Mouse (Mus musculus): ENCODE results near the gene March9.

Gene March9

GRCm38 (mm10) chr10:127058161-127058560 is 1.8 kb downstream of the March9 start:
- no peak for TF ChIP-seq GATA4 (IDR thresholded peaks at IDR 0.05; ENCODE audit: insufficient replicate concordance, low read length)

GRCm38 (mm10) chr10:127056490-127056889 is 3.5 kb downstream of the March9 start:
- TF ChIP-seq GATA4 (IDR thresholded peaks at IDR 0.05; ENCODE audit: insufficient replicate concordance, low read length) = no peak

GRCm38 (mm10) chr10:127055406-127055805 is 4.6 kb downstream of the March9 start:
- no peak for TF ChIP-seq GATA4 (IDR thresholded peaks at IDR 0.05; ENCODE audit: insufficient replicate concordance, low read length)

- TF ChIP-seq GATA4 (IDR thresholded peaks at IDR 0.05; ENCODE audit: insufficient replicate concordance, low read length) = no peak
Measured at GRCm38 (mm10) chr10:127054646-127055045, 5.3 kb downstream of the March9 start.

- no peak for TF ChIP-seq GATA4 (IDR thresholded peaks at IDR 0.05; ENCODE audit: insufficient replicate concordance, low read length)
Measured at GRCm38 (mm10) chr10:127050119-127050474, 9.9 kb downstream of the March9 start.

- TF ChIP-seq GATA4 (IDR thresholded peaks at IDR 0.05; ENCODE audit: insufficient replicate concordance, low read length) = no peak
Measured at GRCm38 (mm10) chr10:127049395-127050118, 10.4 kb downstream of the March9 start.

- no peak for TF ChIP-seq GATA4 (IDR thresholded peaks at IDR 0.05; ENCODE audit: insufficient replicate concordance, low read length)
Measured at GRCm38 (mm10) chr10:127048608-127049394, 11.2 kb downstream of the March9 start.

GRCm38 (mm10) chr10:127047954-127048353 is 12.0 kb downstream of the March9 start, which contains the start of gene Cyp27b1:
TSS of gene Cyp27b1 (plus strand) at chr10:127048250.
- no peak for TF ChIP-seq GATA4 (IDR thresholded peaks at IDR 0.05; ENCODE audit: insufficient replicate concordance, low read length)

GRCm38 (mm10) chr10:127043187-127043586 is 16.8 kb downstream of the March9 start:
- no peak for TF ChIP-seq GATA4 (IDR thresholded peaks at IDR 0.05; ENCODE audit: insufficient replicate concordance, low read length)

- TF ChIP-seq GATA4 (IDR thresholded peaks at IDR 0.05; ENCODE audit: insufficient replicate concordance, low read length) = no peak
Measured at GRCm38 (mm10) chr10:127042468-127043115, 17.4 kb downstream of the March9 start.

- TF ChIP-seq GATA4 (IDR thresholded peaks at IDR 0.05; ENCODE audit: insufficient replicate concordance, low read length) = no peak; the same call in 1 of the 2 replicates
Measured at GRCm38 (mm10) chr10:127041774-127042338, 18.1 kb downstream of the March9 start.

- TF ChIP-seq GATA4 (IDR thresholded peaks at IDR 0.05; ENCODE audit: insufficient replicate concordance, low read length) = no peak
Measured at GRCm38 (mm10) chr10:127041274-127041766, 18.7 kb downstream of the March9 start, which contains the start of the genes Mettl1 and Eef1akmt3. TSS of gene Mettl1 (plus strand) at chr10:127041414. TSS of gene Eef1akmt3 (minus strand) at chr10:127041513.

GRCm38 (mm10) chr10:127040569-127041214 is 19.3 kb downstream of the March9 start:
- TF ChIP-seq GATA4 (IDR thresholded peaks at IDR 0.05; ENCODE audit: insufficient replicate concordance, low read length) = no peak

GRCm38 (mm10) chr10:127037641-127038040 is 22.3 kb downstream of the March9 start:
- TF ChIP-seq GATA4 (IDR thresholded peaks at IDR 0.05; ENCODE audit: insufficient replicate concordance, low read length) = no peak

- no peak for TF ChIP-seq GATA4 (IDR thresholded peaks at IDR 0.05; ENCODE audit: insufficient replicate concordance, low read length)
Measured at GRCm38 (mm10) chr10:127036273-127036672, 23.7 kb downstream of the March9 start.

Data from liver, adult (tissue).